Mouse (Mus musculus): ENCODE measurements around the gene Myl12a. TPM values are rescaled to one million over a fixed set of nuclear protein-coding genes. Genes with fewer than 3 reads are reported as not detected.

The Myl12a gene
- polyA plus RNA-seq, 1 experiment from 2014 or later = 728 TPM

Other genes with a start within 250 kb of the Myl12a start
- 25.4 and 26.0 TPM in 2 replicates for gene Tgif1, start 149.3 kb downstream of the Myl12a start, polyA plus RNA-seq (2015; fragmentation: Nextera tagmentation; extraction: Ambion mirVana)
- gene Myom1, start 245 bp downstream of the Myl12a start, polyA plus RNA-seq (2015; fragmentation: Nextera tagmentation; extraction: Ambion mirVana) = 156 and 169 TPM in 2 replicates
- gene Lpin2, start 179.7 kb upstream of the Myl12a start, polyA plus RNA-seq (2015; fragmentation: Nextera tagmentation; extraction: Ambion mirVana) = 17.1 TPM in 2 replicates

Measured in heart, embryonic 13.5 days (tissue).